Mouse (Mus musculus): ENCODE measurements around the gene Mymk. TPM values are rescaled to one million over a fixed set of nuclear protein-coding genes. Genes with fewer than 3 reads are reported as not detected.

Mymk gene
- total RNA-seq, 1 experiment from 2014 or later: not detected

DNA sequence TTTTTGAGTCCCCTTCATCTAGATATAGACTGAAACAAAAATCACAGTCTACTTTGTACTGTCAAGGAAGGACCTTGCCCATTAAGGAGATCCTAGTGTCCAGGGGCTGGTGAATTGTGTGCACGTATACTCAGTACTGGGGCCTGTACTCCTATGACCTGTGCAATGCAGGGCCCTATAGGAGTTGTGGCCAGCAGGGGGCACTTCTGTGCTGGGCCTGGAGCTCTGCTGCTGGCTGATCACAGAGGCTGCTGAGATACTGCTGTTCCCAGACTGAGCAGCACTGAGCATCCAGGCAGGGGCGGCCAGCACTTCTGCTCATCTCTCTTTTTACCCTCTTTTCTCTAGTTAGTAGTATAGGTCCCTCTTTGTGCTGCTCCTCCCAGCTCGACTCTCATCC lies 28.5 kb downstream of the Mymk start:
- ATAC-seq (ENCODE audit: extremely low read depth, insufficient number of reproducible peaks, low FRiP score, poor library complexity, severe bottlenecking): 0 out of 2 replicates have a peak, but pooled peaks have one; percentile 21

- no peak for ATAC-seq (ENCODE audit: extremely low read depth, insufficient number of reproducible peaks, low FRiP score, poor library complexity, severe bottlenecking)
Observed at GRCm38 (mm10) chr2:27042131-27042844, 29.7 kb downstream of the Mymk start.

- ATAC-seq (ENCODE audit: extremely low read depth, insufficient number of reproducible peaks, low FRiP score, poor library complexity, severe bottlenecking): no peak
Observed at GRCm38 (mm10) chr2:27039286-27039685, 32.7 kb downstream of the Mymk start.

DNA sequence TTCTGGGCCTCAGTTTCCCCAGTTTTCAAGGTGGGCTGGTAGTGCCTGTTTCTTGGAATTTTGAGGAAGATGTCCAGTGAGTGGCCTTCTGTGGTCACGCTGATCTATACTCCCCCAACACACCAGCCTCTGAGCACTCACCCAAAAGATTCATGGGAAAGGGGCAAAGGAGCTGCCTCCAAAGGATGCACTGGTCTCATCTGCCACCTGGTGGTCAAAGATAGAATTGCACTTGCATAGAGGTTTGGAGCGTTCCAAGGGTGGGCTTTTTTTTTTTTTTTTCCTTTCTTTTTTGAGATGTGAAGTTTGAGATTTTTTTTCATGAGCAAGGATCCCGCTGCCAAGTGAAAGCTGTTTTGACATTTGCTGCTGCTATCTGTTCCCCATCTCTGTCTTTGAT lies 33.4 kb downstream of the Mymk start:
- ATAC-seq (ENCODE audit: extremely low read depth, insufficient number of reproducible peaks, low FRiP score, poor library complexity, severe bottlenecking): peak; percentile 61; the same call in 1 of the 2 replicates

- no peak for ATAC-seq (ENCODE audit: extremely low read depth, insufficient number of reproducible peaks, low FRiP score, poor library complexity, severe bottlenecking)
Observed at GRCm38 (mm10) chr2:27037008-27037407, 35.0 kb downstream of the Mymk start.

DNA sequence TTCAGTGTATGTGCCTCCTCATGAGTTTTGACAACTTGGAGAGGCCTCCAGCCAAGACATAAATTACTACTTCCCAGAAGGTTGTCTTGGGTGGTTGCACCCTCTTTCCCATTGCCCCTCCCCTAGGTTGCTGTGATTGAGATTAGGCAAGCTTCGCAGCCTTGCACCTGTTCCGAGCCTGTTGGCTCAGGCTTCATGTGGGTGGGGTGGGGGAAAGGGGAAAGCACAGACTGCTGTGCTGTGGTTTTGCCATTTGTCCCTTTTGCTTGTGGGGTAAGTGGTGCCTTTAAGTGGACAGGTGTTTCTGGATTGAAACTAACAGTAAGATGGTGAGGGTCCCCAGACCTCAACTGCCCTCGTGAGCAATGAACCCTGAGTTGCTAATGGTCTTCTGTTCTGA lies 36.0 kb downstream of the Mymk start:
- no peak for ATAC-seq (ENCODE audit: extremely low read depth, insufficient number of reproducible peaks, low FRiP score, poor library complexity, severe bottlenecking)

DNA sequence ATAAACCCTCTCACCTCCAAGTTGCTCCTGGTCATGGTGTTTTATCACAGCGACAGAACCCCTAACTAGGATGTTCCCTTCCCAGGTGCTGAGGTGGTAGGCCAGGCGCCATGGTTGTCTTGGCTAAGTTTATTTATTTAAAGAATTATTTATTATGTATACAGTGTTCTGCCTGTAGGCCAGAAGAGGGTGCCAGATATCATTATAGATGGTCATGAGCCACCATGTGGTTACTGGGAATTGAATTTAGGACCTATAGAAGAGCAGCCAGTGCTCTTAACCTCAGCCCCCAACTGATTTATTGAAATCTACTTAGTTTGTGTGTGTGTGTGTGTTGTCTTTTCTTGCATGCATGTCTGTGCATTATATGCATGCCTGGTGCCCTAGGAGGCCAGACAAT lies 39.6 kb downstream of the Mymk start:
- no peak for ATAC-seq (ENCODE audit: extremely low read depth, insufficient number of reproducible peaks, low FRiP score, poor library complexity, severe bottlenecking)

DNA sequence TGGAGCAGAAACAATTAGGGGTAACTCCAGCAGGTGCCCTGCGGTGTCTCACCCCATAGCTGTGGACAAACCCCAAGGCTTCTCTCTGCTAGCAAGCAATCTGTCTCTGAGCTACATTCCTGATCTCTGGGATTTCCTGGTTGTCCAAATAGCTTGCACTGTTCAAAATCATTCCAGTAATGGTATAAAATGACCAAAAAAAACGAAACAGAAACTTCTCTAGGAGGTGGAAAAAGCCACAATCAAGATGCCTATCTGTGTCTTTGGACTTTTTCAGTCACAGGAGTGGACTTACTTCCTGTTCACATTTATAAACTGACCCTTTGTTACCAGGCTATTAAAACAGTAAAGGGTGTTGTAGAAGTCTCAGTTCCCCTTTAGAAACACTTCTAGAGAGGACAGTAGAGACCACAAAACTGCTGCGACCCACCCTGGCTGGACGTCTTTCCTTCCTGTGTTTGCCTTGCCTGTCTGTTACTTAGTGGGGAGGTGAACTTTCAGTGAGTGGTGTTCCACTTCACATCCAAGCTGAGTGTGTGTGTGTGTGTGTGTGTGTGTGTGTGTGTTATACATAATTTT lies 43.5 kb downstream of the Mymk start:
- no peak for ATAC-seq (ENCODE audit: extremely low read depth, insufficient number of reproducible peaks, low FRiP score, poor library complexity, severe bottlenecking)

DNA sequence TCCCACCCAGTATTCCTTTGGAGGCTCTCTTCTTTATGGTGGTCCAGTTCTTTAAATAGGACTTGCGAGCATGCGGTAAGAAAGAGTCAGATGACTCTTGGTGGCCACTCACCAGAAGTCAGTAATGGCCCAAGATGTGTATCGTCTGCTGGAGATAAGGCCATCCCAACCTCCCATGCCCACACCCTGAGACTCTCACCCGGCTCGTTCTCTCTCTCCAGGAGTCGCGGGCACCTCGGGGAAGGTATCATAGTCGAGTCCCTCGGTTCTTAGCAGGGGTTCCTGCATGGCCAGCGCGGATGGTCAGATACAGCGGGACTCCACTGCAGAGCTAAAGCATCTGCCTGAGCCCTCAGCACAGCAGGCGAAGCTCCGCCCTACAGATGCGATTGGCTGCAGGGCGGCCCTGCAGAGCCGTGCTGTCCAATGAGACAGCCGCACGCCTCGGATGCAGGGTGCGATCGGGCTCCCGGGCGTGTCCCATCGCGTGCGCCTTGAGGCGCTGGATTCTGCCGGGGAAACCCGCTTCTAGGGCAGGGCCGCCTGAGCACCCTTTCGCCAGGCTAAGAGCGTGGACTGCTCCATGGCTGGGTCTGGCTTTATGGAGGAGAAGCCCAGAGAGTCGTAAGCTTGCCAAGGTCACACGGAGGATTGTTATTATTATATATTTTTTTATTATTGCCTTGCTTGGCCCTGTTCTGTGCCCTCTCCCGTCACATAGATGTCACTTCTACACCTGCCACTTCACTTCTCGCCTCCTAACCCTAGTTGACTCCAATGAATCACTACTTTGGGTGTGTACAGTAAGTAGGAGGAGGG lies 44.2 kb downstream of the Mymk start, which contains the start of gene Slc2a6:
Gene Slc2a6 (minus strand): TSS at position 381 of the 819 bp plus-strand sequence.
- peak; percentile 84 for ATAC-seq (ENCODE audit: extremely low read depth, insufficient number of reproducible peaks, low FRiP score, poor library complexity, severe bottlenecking)

DNA sequence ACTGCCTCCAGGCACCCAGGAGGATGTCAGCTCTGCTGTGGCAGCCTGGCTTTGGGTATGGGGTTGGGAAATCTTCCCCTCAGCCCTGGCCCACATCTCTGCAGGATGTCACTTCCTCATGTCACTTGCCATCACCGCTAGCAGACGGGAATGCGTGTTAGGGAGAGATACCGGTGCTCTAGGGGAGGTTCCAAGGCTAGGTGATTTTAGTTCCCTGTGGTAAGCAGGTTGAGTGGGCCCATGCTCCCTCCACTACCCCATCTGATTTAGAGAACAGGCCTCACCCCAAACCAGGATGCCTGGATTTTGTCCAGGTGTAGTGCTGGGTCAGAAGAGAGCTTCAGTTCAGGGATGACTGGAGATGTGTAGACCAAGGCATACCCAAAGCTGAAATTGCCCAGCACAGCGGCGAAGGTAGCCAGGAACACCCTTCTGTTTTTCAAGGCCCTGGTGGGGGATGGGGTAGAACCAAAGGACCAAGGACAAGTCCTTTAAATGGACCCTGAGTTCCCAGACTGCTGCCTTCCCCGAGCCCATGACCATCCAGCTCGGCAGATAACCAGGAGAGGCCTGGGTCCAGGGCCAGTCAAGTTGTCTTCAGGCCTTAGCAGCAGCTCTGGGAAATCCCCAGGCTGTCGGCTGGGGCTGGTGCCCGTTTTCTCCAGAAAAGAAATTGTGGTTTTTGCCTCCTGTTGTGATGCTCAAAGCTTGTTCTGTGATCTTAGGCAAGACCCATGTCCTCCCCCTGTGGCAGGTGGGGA lies 44.9 kb downstream of the Mymk start:
- ATAC-seq (ENCODE audit: extremely low read depth, insufficient number of reproducible peaks, low FRiP score, poor library complexity, severe bottlenecking): no peak

- no peak for ATAC-seq (ENCODE audit: extremely low read depth, insufficient number of reproducible peaks, low FRiP score, poor library complexity, severe bottlenecking)
Observed at GRCm38 (mm10) chr2:27026332-27026731, 45.6 kb downstream of the Mymk start.

- ATAC-seq (ENCODE audit: extremely low read depth, insufficient number of reproducible peaks, low FRiP score, poor library complexity, severe bottlenecking): peak; percentile 70
Observed at GRCm38 (mm10) chr2:27025545-27025944, 46.4 kb downstream of the Mymk start.

DNA sequence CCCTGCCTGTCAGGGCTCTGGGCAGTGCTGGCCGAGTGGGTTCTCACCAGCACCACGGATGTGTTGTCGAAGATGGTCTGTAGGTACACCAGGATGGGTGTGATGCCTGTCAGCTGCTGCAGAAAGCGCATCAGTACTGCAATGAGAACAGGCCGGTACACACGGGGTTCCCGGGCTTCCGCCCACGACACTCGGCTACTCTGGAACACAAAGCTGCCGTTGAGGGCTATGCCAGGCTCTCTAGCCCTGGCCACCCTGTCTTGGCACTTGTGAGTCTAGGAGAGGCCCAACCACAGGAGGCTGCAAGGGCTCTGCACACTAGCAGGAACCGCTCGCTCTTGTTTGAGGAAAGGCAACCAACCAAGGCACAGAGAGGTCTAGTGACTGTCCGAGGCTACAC lies 47.8 kb downstream of the Mymk start:
- no peak for ATAC-seq (ENCODE audit: extremely low read depth, insufficient number of reproducible peaks, low FRiP score, poor library complexity, severe bottlenecking)

- ATAC-seq (ENCODE audit: extremely low read depth, insufficient number of reproducible peaks, low FRiP score, poor library complexity, severe bottlenecking): no peak
Observed at GRCm38 (mm10) chr2:27022612-27023011, 49.4 kb downstream of the Mymk start.

DNA sequence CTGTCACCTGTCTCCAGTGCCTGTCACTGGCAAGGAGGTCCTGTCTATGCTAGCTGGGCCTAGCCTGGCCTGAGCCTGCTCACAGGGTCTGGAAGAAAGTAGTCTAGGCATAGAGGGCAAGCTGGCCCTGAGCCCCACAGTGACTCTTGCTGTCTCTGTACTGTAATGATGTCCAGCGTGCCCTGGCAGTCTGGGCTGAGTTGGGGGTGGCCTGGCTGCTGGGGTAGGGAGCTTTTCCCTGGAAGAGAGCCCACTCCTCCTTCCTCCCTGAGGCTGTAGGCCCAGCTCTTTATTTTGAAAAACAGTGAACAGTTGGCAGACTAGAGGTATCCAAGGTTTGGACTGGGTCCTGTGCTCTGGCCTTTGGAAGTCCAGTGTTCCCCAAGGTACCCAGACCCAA lies 50.9 kb downstream of the Mymk start:
- no peak for ATAC-seq (ENCODE audit: extremely low read depth, insufficient number of reproducible peaks, low FRiP score, poor library complexity, severe bottlenecking)

DNA sequence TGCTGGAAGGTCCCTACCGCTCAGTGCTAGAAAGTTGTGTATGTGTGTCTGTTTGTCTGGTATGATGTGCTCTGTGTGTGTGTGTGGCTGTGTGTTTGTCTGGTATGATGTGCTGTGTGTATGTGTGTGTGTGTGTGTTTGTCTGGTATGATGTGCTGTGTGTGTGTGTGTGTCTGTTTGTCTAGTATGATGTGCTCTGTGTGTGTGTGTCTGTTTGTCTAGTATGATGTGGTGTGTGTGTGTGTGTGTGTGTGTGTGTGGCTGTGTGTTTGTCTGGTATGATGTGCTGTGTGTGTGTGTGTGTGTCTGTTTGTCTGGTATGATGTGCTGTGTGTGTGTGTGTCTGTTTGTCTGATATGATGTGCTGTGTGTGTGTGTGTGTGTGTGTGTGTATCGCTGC lies 52.4 kb downstream of the Mymk start:
- no peak for ATAC-seq (ENCODE audit: extremely low read depth, insufficient number of reproducible peaks, low FRiP score, poor library complexity, severe bottlenecking)

- ATAC-seq (ENCODE audit: extremely low read depth, insufficient number of reproducible peaks, low FRiP score, poor library complexity, severe bottlenecking): peak; percentile 62
Observed at GRCm38 (mm10) chr2:27017802-27018201, 54.2 kb downstream of the Mymk start.
